Mouse (Mus musculus) forelimb bud, embryonic 11.5 days (tissue): Measurements from ENCODE around the gene Olfr1084.
"Not testable (repeated sequence)": the region's sequence is repeated elsewhere in the genome, so short reads cannot be mapped to it uniquely, and the experiment has no call there.

Experiments used
- DNase-seq: peaks from one replicate; pipeline ENCODE4 v3.0.0-alpha.2; 2012; ENCODE audit warnings: low read depth, low spot score

Olfr1084 gene

DNA sequence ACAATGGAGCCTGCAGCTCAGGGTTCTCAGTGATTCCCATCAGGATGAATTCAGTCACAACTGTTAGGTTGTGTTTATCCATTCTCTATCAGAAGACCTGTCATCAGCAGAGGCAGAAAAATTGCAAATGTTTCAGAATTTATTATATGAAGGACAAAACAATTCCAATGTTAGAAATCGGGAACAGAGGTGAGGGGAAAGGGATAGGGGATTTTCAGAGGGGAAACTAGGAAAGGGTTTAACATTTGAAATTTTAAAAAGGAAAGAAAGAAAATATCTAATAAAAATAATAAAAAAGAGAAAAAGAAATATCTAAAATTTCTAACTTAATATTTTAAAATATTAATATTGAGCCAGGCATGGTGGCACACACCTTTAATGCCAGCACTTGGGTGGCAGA is at the start of gene Olfr1084:
Gene Olfr1084, minus strand, starts transcription at position 101 of the 400 bp plus-strand sequence.
- not testable (repeated sequence) for DNase-seq

DNA sequence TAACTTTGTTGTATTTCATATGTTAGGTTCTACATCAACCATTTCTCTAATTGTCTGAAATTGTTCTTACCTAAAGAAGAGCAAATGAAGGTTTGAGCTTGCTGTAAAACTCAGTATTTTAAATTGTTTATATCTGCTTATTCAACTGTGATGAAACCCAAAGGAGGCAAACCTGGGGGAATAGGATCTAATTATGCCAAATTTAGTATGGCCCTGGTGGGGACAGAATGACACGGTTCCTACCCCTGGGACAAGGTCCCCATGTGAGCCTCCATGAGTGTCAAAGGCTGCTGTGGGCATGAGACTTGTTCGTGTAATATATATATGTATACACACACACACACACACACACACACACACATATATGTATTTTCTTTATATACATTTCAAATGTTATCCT is 40.5 kb upstream of the Olfr1084 start, which contains the start of gene Olfr1086:
Gene Olfr1086, minus strand, starts transcription at position 101 of the 400 bp plus-strand sequence.
- DNase-seq = no peak

DNA sequence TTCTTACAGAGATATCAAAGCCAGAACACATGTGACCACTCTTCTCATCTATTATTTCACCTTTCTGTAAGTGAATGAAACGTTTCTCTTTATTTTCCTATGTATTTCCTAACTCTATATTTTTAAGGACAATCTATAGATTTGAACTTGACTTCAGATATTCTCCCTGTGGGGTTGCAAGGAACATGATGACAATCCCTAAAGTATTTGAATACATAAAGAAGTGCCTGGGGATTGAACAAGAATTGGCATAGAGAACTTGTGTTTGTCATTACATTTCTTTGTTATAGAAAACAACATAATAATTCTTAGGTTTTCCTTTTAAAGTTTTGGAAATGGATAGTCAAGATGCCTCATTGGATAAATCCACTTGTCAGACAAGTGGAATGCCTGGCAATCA is 22.4 kb upstream of the Olfr1084 start, which contains the start of gene Olfr1085:
Gene Olfr1085, minus strand, starts transcription at position 101 of the 400 bp plus-strand sequence.
- DNase-seq = no peak

DNA sequence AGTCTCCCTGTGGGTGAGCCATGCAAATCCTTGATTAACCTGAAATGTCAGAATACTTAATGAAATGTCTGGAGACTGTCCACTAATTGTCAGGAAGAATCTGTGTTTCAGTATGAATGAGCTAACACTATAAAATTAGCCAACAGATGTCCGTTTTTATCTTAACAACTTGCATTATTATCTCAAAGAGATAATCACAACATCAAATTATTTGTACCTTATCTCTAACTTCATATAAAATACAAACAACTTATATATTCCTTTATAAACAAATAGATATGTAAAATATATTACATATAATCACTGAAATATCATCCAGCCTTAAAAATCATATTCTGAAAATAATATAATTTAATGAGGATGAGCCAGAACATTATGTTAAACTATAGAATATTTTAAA is 40.7 kb downstream of the Olfr1084 start, which contains the start of gene Olfr1082:
Gene Olfr1082, minus strand, starts transcription at position 101 of the 400 bp plus-strand sequence.
- not testable (repeated sequence) for DNase-seq
